Mouse (Mus musculus): Measurements from ENCODE around the gene Eya3.
"Not testable (repeated sequence)": the region's sequence is repeated elsewhere in the genome, so short reads cannot be mapped to it uniquely, and the experiment has no call there.

The Eya3 gene

DNA sequence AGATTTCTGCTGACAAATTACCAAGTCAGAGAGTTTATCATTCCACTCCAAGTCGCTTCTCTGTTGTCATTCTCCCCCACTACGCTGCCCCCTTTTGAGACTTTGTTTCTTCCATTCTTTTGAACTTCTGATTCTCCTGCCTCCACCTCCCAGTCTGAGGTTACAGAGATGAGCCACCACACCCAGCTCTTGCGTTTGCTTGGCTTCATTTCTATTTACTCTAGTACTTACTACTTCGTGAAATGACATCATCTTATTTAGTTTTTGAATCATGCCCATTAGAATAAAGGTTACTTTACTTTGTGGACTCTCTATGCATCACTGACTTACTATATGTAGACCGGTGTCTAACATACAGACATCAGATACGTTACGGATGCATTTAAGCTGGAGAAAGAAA lies 8.7 kb downstream of the Eya3 start:
- no peak for DNase-seq (ENCODE audit: low spot score in 2 of 2)

DNA sequence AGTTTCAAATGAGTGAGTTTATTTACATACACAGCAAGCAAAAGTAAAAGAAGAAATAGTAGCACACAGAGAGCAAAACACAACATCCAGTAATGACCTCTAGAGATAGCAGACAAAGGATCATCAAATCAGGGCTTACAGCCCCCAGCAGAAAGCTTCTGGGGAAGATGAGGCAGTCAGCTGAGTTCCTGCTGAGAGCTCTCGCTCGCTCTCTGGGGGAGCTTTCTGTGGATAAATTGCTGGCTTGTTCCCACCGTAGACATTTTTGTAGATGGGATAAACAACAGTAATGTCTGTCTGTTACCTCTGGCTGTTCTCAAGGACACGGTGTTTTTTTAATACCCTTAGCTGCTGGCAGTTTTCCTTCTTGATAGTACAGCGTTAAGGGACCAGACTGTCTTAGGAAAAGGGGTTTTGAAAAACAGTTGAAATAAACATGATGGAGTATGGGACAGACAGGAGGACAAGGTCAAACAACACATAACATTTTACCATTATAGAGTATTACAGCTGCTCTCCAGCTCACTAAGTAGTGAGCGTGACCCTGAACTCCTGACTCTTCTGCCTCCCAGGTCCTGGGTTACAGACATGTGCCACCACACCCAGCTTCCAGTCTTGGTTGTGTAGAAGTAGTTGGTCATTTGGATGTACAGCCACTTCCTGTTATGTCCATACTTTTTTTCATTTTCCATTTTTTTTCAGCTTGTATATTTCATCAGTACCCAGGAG lies 10.6 kb downstream of the Eya3 start:
- no peak for DNase-seq (ENCODE audit: low spot score in 2 of 2)

DNA sequence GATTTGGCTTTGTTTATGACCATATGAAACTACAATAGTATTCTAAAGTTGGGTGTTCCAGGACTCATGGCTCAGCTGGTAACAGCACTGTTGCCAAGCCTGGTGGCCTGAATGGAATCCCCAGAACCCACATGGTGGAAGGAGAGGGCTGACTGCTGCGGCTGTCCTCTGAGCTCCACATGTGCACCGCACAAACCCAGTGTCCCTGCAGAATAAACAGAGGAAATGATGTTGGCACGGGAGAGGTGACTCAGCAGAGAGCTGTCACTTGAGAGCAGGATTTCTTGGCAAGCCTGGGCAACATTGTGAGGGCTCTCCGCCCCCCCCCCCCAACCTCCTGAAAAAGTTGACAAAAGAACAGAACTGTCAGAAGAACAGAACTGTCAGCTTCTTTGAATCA lies 14.1 kb downstream of the Eya3 start:
- DNase-seq (ENCODE audit: low spot score in 2 of 2), result no peak

DNA sequence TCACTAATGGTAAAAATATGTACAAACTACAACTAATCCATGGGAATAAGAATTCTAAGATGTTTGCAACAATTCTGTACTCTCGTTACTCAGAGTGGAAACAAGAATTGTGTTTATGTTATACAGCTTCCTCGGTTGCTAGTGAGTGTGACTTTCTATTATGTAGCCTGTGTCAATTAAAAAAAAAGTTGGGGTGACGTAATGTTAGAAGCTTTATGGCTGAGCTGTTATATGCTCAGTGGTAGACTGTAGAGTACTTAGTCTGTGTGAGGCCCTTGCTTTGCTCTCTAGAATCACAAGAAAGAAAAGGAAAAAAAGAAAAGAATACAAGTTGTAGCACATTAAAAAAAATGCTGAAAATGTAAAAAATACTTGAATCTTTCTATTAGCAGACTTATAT lies 15.0 kb downstream of the Eya3 start:
- no peak for DNase-seq (ENCODE audit: low spot score in 2 of 2)

DNA sequence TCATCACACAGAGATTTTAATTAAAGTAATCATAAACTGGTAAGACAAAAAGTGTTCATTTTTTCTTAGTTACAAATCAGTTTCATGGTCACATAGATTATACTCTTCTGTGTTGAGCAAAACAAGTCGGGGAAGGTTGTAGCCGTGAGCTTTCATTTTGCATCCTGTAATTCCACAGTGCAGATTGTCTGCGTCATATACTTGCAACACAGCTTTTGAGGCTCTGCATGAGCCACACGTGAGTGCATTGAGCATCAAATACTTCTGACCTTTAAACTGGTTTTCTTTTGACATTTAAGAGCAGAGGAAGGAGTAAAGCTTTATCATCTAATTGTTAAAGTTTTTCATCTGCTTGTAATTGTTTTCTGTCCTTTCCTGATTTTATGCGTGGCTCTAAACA lies 16.5 kb downstream of the Eya3 start:
- DNase-seq (ENCODE audit: low spot score in 2 of 2), result no peak

DNA sequence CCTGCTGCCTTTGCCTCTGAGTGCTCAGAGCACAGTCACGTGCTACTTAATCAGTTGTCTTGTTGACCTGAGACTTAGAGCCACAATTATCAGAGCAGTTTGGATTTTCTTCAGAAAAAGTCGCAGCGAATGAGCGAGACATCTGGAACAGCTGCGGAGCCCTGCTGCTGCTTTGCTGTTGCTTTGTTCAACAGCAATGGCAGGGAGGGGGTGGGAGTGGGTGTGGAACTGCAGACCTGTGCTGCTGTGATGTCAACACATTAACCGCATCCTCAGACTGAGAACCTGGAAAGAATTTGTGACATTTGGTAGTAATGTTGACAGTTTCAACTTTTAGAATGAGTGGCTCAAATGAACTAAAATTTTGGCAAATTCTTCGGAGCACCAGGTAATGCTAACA lies 20.3 kb downstream of the Eya3 start:
- no peak for DNase-seq (ENCODE audit: low spot score in 2 of 2)

DNA sequence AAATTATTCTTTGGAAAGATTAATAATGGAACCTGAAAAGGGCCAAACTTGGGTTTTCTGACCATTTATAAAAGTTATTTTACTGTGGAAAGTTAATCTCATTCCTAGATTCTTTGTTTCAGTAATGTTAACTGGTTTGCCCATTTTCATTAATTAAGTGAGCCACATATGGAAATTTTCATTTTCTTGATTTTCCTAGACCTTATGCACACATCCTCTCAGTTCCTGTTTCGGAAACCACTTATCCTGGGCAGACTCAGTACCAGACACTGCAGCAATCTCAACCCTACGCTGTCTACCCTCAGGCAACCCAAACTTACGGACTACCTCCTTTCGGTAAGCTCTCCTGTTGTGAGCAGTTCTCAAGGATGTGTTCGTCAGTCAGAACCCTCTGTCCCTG lies 33.9 kb downstream of the Eya3 start:
- DNase-seq (ENCODE audit: low spot score in 2 of 2), result no peak

DNA sequence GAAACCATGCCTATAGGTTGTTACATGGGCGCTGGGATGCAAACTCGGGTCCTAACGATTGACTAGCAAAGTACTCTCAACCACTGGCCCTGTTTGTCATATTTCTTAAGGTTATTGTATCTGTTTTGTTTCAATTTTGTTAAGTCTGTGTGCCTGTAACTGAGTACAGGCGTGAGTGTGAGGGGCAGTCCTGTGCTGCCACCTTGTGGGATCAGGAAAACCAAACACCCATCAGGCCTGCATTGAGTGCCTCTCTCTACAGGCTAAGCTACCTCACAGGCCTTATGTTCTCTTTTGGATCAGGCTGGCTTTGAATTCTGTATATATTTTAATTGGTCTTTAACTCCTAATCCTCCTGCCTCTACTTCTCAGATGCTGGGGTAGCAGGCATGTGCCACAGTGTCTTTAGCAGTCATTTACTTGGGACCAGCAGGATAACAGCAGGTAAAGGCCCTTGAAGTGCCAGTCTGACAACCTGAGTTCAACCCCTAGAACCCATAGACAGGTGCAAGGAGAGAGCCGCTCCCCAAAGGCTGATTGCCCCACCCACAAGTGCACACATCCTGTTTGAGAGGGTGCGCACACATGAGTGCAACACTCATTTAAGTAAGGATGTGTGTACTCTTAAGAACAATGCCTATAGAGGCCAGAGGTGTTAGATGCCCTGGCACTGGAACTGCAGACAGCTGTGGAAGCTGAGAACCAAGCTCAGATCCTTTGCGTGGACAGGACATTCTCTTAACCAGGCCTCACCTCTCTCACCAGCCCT lies 38.2 kb downstream of the Eya3 start:
- DNase-seq (ENCODE audit: low spot score in 2 of 2), result peak in 1 of 2 experiments; percentile 13

DNA sequence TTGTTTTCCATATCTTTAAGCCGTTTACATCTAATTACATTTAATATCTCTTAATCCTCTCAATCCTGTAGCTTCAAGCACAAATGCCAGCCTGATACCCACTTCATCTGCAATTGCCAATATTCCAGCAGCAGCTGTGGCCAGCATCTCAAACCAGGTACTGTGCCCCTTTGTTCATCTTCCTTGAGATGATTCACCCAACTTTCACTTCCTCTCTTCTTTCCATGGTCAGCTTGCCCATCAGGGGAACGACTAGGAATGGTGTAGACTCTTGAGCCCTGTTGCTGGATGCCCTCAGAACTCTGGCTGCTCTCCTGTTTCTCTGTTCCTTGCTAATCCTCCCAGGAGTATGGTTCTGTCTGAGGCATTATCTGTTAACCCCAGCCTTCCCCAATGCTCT lies 50.8 kb downstream of the Eya3 start:
- no peak for DNase-seq (ENCODE audit: low spot score in 2 of 2)

DNA sequence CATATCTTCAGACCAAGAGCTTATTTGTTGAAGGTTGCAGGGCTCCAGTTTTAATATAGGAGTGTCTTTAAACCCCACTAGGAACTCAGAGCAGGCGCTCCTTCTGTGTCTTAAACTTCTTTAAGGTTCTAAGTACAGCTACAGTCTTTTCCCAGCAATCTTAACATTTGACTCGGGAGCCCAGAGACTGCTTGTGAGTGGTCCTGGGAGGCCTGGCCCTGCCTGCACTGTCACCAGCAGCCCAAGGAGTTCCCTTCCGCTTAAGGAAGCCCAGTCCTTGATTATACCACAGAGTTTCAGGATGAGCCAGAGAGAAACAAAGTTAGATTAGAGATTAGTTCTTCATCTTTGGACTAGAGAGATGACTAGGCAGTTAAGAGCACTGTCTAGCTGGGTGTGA lies 54.6 kb downstream of the Eya3 start:
- no peak for DNase-seq (ENCODE audit: low spot score in 2 of 2)

DNA sequence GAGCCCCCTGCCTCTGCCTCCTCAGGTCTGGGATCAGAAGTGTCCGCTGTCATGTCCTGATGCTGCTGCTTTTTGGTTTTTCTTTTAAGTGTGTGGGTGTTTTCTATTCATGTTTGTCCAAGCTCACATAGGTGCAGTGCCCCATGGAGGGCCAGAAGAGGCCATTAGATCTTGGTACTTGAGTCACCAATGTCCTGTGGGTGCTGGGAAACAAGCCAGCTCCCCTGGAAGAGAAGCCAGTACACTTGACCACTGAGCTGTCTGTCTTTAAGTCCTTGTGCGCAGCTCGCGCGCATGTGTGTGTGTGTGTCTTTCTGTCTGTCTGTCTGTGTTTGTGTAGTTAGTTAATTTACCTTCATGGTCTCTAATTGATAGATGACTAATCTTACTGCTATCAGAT lies 63.3 kb downstream of the Eya3 start:
- no peak for DNase-seq (ENCODE audit: low spot score in 2 of 2)

DNA sequence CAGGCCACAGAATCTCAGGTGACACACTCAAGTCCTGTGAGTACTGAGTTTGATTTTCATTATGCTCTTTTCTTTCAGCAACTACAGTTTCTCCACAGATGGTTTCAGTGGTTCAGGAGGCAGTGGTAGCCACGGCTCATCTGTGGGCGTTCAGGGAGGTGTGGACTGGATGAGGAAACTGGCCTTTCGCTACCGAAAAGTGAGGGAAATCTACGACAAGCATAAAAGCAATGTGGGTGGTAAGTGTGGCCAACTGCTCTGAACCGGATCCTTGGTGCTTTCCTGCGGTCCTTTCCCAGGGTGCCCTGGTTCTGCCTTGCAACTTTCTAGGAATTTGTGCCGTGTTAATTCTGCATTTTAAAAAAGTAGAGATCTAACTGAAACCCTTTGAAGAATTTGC lies 68.1 kb downstream of the Eya3 start:
- no peak for DNase-seq (ENCODE audit: low spot score in 2 of 2)

DNA sequence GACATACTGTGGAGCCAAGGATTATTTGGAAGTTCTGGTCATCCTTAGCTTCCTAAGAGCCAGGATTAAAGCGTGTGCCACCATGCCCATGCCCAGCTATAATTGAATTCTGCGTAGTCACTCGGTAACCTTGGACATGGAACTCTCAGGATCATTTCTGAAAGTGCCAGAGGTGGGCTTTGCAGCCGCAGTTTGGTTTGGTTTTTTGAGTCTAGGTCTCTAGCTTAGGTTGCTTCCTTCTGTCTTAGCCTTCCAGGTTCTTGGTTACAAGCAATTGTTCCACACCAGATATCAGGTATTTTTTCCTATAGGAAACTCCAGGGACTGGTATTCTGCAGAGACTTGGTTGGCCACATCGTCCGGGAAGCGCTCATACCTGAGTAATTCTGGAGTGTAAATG lies 74.4 kb downstream of the Eya3 start:
- DNase-seq (ENCODE audit: low spot score in 2 of 2), result no peak

DNA sequence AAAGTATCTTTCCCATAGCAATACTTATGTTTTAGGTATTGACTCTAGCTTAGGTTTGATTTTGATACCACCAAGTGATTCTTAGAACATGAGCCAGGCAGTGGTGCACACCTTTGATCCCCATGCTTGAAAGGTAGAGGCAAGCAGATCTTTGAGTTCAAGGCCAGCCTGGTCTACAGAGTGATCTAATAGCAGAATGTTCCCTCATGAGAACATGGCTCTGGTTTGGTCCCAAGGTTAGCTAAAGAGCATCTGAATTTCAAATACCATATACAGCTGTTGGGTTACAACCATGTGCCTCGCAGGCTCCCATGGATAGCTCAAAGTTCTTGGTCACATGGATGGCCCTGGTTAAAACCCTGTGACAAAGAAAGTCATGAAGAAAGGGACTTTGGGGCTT lies 79.5 kb downstream of the Eya3 start:
- DNase-seq (ENCODE audit: low spot score in 2 of 2), result no peak

DNA sequence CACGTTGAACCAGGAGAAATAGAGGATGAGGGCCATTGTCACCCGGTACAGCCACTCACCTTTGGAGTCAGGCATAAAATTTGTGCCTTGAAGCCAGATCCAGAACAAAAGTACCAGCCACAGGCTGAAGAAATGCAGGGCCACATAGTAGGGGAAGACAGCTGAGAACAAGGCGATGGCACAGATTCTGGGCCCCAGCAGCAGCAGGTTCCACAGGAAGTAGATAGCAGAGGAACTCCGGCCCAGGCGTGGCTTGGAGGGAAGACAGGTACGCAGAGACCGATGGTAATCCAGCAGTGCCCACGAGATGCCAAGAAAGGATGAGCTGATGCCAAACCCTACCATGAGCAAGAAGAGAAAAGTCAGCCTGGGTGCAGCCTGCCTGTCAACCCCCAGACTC lies 89.4 kb downstream of the Eya3 start:
- no peak for DNase-seq (ENCODE audit: low spot score in 2 of 2)

DNA sequence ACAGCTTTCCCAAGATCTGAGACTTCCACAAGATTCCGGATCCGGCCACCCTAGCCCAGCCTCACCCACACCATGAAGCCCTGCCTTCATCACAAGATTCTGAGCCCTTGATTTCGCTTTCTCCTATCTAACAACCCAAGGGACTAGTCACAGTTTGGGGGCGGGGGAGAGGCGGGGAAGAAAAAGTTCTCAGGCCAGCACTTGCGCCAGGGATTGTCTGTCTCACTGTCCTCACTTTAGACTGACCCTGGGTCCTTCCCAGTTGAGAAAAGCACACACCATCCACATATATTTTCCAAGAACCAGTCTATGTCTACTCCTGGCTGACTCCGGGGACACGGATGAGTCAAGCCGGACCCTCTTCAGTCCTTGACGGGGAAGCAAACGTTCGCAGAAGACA lies 92.8 kb downstream of the Eya3 start:
- no peak for DNase-seq (ENCODE audit: low spot score in 2 of 2)

DNA sequence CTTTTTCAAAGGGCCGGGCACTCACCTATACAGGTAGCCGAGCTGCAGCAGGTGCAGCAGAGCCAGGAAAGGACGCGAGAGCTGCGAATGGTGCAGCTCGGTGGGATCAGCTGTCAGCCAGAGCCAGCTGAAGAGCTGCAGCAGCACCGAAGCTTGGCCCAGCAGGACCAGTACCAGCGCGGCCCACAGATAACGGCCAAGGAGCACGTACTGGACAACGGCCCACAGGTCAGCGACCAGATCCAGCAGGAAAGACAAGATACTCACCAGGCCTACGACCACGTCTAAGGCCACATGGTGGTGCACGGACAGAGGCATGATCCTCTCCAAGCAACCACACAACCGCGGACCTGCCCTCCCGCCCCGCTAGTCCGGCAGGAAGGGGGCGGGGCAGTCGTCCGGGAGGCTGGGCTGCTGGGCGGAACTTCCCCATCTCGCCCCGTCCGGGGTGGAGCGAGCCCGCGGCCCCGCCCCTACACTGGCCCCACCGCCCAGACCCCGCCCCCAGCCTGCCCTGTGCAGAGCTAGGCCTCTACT lies 93.4 kb downstream of the Eya3 start, which contains the start of gene Xkr8:
Xkr8 (minus strand) TSS at position 399 of the 537 bp plus-strand sequence.
- peak; percentile 83 to 87 for DNase-seq (ENCODE audit: low spot score in 2 of 2)

DNA sequence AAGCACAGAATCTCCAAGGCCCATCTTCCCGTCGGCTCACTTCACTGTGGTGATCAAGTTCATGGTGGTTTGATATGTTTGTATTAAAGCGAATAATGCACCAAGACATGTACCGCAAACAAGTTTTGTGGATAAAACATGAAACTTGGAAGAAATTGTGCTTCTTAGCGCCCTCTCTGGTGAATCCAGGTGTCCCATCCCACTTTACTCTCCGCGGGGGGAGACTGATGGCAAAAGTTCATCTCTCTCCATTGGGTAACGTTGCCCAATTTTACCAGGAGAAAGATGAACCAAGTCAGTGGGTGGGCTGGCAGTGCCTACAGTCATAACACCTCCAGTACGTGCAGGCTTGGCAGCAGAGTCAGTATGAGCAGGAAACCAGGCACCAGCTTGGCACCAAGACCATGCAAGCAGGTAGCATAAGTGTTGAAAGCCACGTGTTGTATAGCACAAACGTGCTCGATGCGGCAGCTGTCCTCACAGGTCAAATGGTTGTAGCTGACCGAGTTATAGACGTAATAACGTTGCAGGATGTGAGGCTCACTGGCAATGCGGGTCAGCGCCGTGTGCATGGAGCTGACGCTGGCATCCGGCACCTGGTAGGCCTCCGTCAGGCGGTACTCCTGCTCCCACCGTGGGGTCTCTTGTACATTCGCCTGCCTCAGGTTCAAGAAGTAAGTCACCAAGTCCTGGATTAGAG lies 94.4 kb downstream of the Eya3 start:
- no peak for DNase-seq (ENCODE audit: low spot score in 2 of 2)

DNA sequence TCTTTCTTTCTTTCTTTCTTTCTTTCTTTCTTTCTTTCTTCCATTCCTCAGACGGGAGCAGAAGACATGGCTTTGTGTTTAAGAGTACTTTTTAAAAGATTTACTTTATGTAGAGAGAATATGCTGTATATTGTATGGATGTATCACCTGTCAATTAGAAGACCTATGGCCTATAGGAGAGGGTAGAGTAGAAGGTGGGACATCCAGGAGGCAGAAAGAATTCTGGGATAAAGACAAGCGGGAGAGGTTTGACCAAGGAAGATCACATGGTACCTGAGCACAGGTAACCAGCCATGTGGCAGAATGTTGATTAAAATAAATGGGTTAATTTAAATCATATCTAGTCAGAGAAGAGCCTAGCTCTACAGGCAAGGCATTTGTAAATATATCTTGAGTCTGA lies 96.0 kb downstream of the Eya3 start:
- no peak for DNase-seq (ENCODE audit: low spot score in 2 of 2)

DNA sequence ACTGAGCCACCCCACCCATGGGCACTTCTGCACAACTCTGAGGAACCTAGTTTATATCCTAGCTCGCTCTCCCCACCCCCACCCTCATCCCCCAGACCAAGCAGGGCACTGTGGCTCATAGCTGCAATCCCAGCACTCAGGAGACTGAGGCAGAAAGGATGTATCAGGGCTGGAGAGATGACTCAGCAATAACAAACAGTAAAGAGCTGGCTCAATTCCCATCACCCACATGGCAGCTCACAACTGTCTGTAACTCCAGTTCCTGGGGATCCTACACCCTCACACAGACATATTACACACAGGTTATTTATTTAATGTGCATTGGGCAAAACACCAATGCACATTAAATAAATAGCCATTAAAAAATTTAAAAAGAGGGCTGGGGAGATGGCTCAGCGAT lies 96.6 kb downstream of the Eya3 start:
- no peak for DNase-seq (ENCODE audit: low spot score in 2 of 2)

DNA sequence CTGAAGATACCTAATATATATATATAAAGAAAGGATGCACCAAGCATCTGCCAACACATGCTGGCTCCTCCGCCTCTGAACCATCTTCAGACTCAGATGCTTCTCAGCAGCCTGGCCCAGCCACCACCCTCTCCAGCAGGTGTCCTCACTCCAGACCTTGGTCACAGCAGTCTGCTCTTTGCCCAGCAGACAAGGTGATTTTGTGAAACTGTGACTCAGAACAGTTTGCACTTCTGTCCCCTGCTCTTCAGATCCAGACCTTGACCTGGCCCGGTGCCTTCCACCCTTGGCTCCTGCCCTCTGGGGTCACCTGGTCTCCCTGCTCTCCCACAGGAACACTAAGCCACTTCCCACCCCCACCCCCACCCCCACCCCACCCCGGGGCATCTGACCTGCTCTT lies 97.1 kb downstream of the Eya3 start:
- DNase-seq (ENCODE audit: low spot score in 2 of 2), result no peak

DNA sequence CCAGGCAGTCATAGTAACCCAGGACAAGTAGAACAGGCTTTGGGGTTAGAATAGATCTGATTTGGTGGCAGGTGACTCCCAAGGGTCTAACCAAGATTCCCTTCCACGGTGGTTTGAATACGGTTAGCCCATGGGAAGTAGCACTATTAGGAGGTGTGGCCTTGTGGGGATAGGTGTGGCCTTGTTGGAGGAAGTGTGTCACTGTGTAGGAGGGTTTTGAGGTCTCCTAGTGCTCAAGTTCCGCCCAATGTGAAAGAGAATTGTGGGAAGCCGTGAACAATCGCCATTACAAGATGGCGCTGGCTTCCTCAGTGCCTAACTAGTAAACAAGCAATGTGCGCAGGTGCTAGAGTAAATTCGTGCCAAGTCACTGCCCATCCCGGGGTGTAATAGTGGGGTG lies 98.4 kb downstream of the Eya3 start:
- not testable (repeated sequence) for DNase-seq (ENCODE audit: low spot score in 2 of 2)

DNA sequence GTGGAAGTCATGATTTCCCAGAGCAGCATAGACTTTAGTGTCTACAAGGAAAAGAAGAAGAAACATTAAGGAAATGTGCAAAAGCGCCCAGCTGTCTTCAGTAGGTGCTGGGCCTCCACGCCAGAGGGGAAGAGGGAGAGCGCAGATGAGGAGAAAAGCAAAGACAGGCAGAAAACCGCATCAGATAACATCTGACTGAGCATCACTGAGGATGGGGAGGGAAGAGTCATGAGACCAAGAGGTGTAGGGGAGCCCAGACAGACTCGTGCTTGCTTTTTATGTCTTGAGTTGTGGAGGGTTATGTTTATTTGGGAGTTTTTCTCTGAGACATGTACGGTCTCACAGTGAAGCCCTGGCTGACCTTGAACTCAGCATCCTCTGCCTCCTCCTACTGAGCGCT lies 102.7 kb downstream of the Eya3 start:
- no peak for DNase-seq (ENCODE audit: low spot score in 2 of 2)
